Mouse (Mus musculus) cerebellum, adult (tissue): ENCODE results near the gene Rptor.

ENCODE experiments used
- ATAC-seq: cut with Nextera tagmentation; 2 replicates; pipeline ENCODE4 v1.9.2; 2017; ENCODE audit warnings: mild to moderate bottlenecking, moderate library complexity, mixed read lengths; ENCODE audit not compliant: insufficient number of reproducible peaks, low FRiP score, low TSS enrichment

The Rptor gene

DNA sequence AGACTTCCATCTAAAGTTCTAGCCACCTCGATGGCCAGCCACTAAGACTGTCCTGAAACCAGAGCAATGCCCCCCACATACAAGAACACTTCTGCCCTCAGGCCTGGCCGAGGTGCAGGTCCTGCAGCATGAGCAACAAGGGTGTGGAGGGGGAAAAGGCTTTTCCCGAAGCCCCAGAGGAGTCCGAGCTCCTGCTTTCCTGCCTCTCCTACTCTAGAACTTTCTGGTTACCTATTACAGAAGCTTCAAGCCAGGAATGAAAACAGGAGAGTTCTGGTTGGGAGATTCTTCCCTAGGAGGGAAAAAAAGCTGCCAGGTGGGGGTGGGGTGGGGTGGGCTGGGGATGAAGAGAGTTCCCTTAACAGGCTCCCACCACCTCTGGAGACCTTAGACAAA is 337.0 kb downstream of the Rptor start:
- no peak for ATAC-seq

DNA sequence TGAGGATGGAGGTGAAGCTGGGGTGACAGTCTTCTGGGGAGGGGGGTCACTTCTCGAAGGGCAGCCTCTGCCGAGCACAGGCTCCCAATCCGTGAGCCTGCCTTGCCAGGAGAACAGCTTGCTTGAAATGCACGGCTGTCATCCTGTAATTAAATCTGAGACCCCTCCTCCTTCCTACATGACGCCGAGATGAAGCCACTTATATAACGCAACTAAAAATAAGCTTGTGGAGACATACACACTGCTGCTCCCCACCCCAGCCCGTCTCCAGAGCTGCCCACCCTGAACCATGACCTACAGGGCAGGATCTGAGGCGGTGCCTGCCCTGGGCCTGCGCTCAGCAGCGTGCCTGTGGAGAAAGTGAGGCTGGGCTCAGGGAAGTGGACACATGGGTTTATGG is 337.4 kb downstream of the Rptor start:
- ATAC-seq, result no peak

DNA sequence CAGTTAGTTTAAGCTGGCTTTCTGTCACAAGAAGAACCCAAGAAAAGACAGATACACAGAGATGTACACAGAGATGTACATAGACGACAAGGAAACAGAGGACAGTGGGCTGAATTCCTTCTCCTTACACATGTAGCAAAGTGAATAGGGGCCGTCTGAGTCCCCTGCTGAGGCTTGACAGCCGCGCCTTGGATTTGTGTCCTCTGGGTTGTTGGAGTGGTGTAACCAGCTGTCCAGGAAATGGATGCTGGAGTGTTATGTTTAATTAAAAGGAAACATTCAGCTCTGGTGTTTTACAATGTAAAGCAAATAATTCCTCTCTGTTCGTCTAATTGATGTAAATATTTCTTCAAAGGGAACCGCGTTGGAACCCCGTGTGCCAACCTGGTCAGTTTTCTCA is 339.1 kb downstream of the Rptor start:
- no peak for ATAC-seq

DNA sequence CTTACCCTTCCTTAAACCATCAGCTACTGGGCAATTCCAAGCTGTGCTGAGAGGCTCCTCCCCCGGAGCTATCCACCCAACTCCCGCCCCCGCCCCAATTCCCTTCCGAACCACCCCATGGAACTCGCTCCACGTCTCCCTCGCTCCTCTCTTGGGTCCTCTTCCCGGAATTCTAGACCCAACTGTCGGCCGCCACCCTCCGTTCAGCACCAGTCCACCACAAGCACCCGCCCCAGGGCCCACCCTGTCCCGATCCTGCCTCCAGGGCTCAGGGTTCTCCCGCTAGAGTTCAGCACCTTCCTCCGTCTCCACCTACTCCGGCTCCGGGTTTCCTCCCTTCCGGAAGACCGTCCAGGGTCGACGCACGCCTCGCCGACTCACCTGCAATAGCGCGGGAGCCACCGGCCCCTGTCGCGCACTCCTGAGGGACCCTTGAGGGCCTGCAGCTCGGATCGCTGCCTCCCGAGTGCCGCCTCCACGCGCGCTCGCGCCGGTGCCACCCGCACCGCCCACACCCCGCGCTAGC is 339.6 kb downstream of the Rptor start:
- peak; percentile 0; the same call in 1 of the 2 replicates for ATAC-seq

DNA sequence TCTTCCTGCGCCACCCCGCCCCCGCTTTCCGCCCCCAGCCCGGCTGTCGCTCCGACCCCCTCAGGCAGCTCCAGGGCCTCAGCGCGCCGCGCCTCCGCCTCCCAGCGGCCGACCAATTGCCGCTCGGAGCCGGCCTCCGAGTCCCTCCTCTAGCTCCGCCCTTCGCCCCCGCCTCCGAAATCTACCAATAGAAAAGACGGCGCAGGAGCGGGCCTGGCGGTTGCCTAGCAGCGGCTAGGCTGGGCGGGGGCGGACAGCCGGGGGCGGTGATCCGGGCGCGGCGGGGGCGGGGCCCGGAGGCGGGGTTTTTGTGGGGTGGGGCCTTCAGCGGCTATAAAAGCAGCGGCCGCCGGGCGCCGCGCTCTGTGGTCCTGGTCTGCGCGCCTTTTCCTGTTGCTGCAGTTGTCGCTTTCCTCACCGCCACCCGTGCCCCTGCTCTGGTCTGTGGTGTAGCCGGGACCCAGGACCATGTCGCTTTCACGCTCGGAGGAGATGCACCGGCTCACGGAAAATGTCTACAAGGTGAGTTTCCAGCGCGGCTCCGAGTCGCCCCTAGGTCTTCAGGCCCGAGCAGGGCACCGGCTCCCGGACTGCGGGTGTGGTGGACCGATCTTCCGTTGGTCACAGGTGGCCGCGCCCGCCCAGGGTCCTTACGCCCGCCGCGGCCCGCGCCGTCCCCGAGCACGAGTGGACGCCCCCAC is 340.2 kb downstream of the Rptor start, which contains the start of gene Baiap2:
Gene Baiap2 (plus strand): TSS at position 37 of the 701 bp plus-strand sequence.
- peak; percentile 83 for ATAC-seq

DNA sequence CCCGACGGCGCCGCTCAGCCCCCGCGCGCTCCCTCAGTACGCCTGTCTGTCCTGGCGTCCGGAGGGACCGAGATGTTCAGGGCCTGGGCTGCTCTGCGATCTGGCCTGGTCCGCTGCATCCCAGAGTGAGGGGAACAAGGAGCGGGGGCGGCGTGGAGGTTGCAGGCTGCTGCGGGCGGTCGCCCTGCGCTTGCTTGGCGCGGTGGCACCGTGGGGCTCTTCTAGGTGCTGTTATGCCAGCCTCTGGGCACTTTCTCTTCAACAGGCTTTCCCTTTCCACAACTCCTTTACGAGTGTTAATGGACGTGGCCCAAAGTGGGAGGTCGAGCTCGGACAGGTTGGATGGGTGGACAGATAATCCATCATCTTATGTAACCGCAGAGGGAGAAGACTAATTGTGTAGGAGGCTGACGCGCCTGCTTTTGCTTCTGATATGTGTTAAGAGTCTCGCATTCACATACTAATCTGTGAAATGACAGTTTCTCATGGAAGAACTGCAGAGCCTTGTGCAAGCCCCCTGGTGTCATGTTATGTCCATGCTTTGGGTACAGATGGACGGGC is 340.8 kb downstream of the Rptor start:
- ATAC-seq, result peak; percentile 12; the same call in 1 of the 2 replicates

DNA sequence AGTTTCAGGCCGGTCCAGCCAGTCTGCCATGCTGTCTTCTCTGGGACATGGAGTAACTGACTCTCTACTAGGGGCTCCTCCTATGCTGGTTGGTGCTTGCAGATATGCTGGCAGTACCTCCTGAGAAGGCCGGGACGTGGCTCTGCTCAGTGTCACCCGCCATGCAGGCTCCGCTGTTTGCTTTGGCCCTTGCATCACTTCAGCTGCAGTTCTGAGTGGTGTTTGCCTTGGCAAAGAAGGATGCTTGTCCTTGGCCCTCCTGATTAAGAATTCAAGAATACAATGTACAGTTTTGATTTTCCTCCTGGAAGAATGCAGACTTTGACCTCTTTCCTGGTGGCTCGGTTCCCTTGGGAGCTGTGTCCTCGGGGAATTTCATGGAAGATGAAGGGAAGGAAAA is 342.6 kb downstream of the Rptor start:
- ATAC-seq, result no peak

DNA sequence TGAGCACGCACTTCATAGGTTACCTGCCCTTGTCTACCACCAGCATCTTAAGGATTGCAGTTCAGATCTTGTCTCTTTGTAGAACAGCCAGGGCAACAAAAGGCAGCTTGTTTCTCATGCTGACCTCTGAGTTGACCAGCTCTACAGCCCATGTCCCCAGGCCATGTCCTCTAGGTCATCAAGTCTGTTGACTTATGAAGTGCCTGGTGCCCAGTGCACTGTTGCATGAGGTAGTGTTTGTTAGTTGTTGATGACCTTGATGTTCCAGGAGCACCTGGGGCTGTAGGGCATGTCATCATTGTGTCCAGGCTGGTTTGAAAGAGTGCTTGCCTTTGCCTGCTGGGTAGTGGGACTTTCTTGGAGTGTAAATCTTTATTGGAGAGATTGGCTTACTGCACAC is 344.7 kb downstream of the Rptor start:
- ATAC-seq, result no peak

DNA sequence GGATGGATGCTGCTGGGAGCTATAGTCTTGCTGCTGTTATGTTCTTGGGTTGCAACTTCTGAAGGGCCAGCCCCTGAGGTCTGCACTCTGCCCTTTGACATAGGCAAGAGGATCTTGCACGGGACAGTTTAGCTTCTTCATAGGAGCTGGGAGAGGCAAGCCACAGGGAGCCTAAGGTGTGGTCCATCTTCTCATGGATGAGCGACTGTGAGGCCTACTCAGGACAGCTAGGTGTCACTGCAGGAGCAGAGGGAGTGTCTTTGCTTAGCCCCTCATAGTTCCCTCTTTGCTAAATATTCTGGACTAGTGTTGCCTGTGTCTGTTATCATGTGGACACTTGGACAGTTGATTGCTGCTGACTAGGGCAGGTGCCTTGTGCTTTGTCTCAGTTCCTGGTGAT is 345.2 kb downstream of the Rptor start:
- ATAC-seq, result no peak

DNA sequence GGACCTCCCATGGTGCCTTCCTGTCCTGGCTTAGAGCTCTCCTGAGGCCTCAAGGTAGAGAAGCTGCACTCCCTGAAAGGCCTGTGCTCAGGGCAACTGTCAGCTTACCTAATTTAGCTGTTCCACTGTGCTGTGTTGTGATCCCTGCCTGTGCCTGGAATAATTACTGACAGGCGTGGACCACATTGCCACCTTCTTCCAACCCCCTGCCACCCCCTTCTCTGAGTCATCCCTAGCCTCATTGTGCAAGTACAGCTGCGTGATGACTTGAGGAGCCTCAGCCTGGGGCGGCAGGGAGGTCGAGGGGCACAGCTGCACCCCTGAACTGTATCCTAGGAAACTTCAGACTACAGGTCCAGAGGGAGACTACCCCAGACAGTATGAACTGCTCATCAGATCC is 345.6 kb downstream of the Rptor start:
- no peak for ATAC-seq

DNA sequence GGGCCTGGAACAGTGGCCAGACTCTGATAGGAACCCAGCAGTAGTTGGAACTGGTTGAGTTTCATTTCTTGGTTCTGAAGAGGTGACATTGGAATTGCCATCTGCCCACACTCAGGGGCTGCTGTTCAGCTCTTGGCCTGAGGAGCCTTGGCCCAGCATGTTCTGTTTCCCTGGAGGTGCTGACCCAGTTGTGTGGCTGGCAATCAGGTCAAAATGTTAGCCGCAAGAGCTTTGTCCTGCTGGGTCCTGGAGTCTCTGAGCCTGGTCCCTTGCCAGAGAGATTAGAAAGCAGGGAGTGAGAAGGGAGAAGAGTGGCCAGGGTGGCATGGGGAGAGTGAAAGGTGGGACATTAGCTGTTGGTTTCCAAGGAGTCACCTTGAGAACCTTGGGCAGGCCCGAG is 346.1 kb downstream of the Rptor start:
- ATAC-seq, result no peak
